Mouse (Mus musculus) heart, embryonic 11.5 days (tissue): ENCODE results near the gene Elf1. TPM values are rescaled to one million over a fixed set of nuclear protein-coding genes. Genes with fewer than 3 reads are reported as not detected.

Experiments
- ATAC-seq: fragments of 200-750 bp; cut with Nextera tagmentation; replicated peaks from 2 replicates; pipeline ENCODE4 v1.8.0; 2017; ENCODE audit warnings: moderate library complexity; ENCODE audit not compliant: insufficient number of reproducible peaks, low FRiP score, low TSS enrichment
- H3K27ac ChIP-seq: fragments of 300-500 bp; sonication (generic); 2 replicates; pipeline ENCODE4 v1.5.1; 2014; ENCODE audit warnings: mild to moderate bottlenecking, low read depth, low read length
- H3K27me3 ChIP-seq: fragments of 300-500 bp; sonication (generic); 2 replicates; pipeline ENCODE4 v1.6.1; 2014; ENCODE audit warnings: mild to moderate bottlenecking, low read length, mixed read lengths; ENCODE audit not compliant: control insufficient read depth, insufficient read depth
- H3K36me3 ChIP-seq: fragments of 300-500 bp; sonication (generic); 2 replicates; pipeline ENCODE4 v1.6.1; 2014; ENCODE audit warnings: mild to moderate bottlenecking, low read length, moderate library complexity, mixed read lengths; ENCODE audit not compliant: control insufficient read depth, insufficient read depth
- H3K4me1 ChIP-seq: fragments of 300-500 bp; sonication (generic); 2 replicates; pipeline ENCODE4 v1.6.1; 2014; ENCODE audit warnings: low read length; ENCODE audit not compliant: control insufficient read depth, insufficient read depth
- H3K4me2 ChIP-seq: fragments of 300-500 bp; sonication (generic); 2 replicates; pipeline ENCODE4 v1.6.1; 2014; ENCODE audit warnings: mild to moderate bottlenecking, moderate library complexity
- H3K4me3 ChIP-seq: fragments of 300-500 bp; sonication (generic); 2 replicates; pipeline ENCODE4 v1.5.1; 2014; ENCODE audit warnings: low read depth, low read length
- H3K9ac ChIP-seq: fragments of 300-500 bp; sonication (generic); 2 replicates; pipeline ENCODE4 v1.6.1; 2014; ENCODE audit warnings: mild to moderate bottlenecking, low read depth, low read length, moderate library complexity
- H3K9me3 ChIP-seq: fragments of 300-500 bp; sonication (generic); replicated peaks from 2 replicates; pipeline ENCODE4 v1.6.1; 2016; ENCODE audit warnings: low read length; ENCODE audit not compliant: control insufficient read depth
- WGBS: fragments of 180-500 bp; shearing (Covaris S2); extraction: QIAGEN DNeasy Blood & Tissue Kit; methylation state at CpG from one replicate; pipeline ENCODE4 v1.1.7; 2014; ENCODE audit not compliant: insufficient replicate concordance; 5-methylcytosine and 5-hydroxymethylcytosine counted together
- microRNA-seq: library from miRNA; unstranded; fragments of <30 nt; microRNA quantifications from one replicate; pipeline ENCODE4, GENCODE M21; 2016; ENCODE audit warnings: borderline number of aligned reads
- polyA plus RNA-seq: library from polyadenylated mRNA; unstranded; fragments of >200 nt; fragmentation: Nextera tagmentation; extraction: Ambion mirVana; gene quantifications from 2 replicates; pipeline ENCODE4 v1.2.1, GENCODE M21; 2014

The Elf1 gene
- polyA plus RNA-seq, 1 experiment from 2014 or later = 8.6 TPM

GRCm38 (mm10) chr14:79621143-79621542 is 140.1 kb downstream of the Elf1 start:
- Histone ChIP-seq H3K27me3 (no peaks in the 10 kb centered on the region), H3K4me2 (no peak overlapping the region), H3K4me1 (peaks cover 4% of the 10 kb centered on the region; the same call in 1 of the 2 replicates), H3K4me3 (no peak overlapping the region), H3K9ac (no peak overlapping the region), H3K9me3 (no peaks in the 10 kb centered on the region), H3K27ac (no peak overlapping the region), H3K36me3 (peaks cover 33% of the 10 kb centered on the region)
- 35% methylated on average over 3 of the region's 3 CpGs for WGBS
- no peak for ATAC-seq

Small RNAs within 50 kb of the gene (microRNA-seq; reads per million reads assigned to microRNA genes)
- not detected for gene Gm27857

Other genes starting within 250 kb of the Elf1 start
- not detected in 2 replicates for gene Zfp957, start 233.8 kb upstream of the Elf1 start, polyA plus RNA-seq
- gene Rgcc, start 179.5 kb upstream of the Elf1 start, polyA plus RNA-seq = 17.5 and 26.3 TPM in 2 replicates
- 22.7 and 27.8 TPM in 2 replicates for gene Naa16, start 90.4 kb upstream of the Elf1 start, polyA plus RNA-seq
- 9.7 and 13.2 TPM in 2 replicates for gene Mtrf1, start 83.4 kb upstream of the Elf1 start, polyA plus RNA-seq
- 9.1 and 11.1 TPM in 2 replicates for gene Kbtbd7, start 54.7 kb upstream of the Elf1 start, polyA plus RNA-seq
- 2.5 and 3.2 TPM in 2 replicates for gene Kbtbd6, start 29.4 kb upstream of the Elf1 start, polyA plus RNA-seq
- gene Wbp4, start 326 bp downstream of the Elf1 start, polyA plus RNA-seq = 35.7 and 38.2 TPM in 2 replicates
- gene Sugt1, start 106.5 kb downstream of the Elf1 start, polyA plus RNA-seq = 118 and 119 TPM in 2 replicates
- gene Cnmd, start 181.0 kb downstream of the Elf1 start, polyA plus RNA-seq = 0.30 and 1.2 TPM in 2 replicates